Mouse (Mus musculus): ENCODE measurements around the gene Map2k2.

- TF ChIP-seq CTCF (IDR thresholded peaks at IDR 0.05; ENCODE audit: borderline replicate concordance, insufficient read depth, low read length): no peak
- TF ChIP-seq POLR2A (IDR thresholded peaks at IDR 0.05; ENCODE audit: low read depth, low read length): no peak
Measured at GRCm38 (mm10) chr10:81058896-81059295, 46.8 kb upstream of the Map2k2 start.
